Mouse (Mus musculus) NIH3T3 (cell line): ENCODE measurements at regions not wholly inside any gene's neighbourhood (a gene's known extent, or its start where the extent isn't known, plus 50 kb on each side); places are given as distances from the start of the nearest gene placed in this dataset.

Experiments
- DNase-seq: peaks from one replicate; pipeline ENCODE4 v3.0.0-alpha.2; 2012; ENCODE audit warnings: low read depth

DNA sequence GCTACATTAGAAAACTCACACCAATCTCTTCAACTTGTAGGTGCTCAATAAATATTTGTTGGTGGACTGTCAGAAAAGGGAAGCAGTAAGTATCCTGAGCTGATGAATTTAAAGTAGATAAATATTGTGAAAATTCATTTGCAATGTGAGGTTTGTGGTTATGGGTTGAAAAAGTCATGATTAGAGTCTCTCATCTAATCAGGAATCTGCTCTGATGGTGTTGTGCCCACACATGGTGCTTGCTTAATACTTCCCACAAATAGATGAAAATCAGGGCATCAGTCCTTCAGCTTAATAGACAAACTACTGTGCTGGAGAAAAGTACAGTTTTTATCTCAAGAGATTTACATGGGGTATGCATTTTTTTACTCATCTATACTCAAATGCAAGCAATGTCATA is 59.9 kb downstream of the S1pr1 start:
- DNase-seq: no peak

DNA sequence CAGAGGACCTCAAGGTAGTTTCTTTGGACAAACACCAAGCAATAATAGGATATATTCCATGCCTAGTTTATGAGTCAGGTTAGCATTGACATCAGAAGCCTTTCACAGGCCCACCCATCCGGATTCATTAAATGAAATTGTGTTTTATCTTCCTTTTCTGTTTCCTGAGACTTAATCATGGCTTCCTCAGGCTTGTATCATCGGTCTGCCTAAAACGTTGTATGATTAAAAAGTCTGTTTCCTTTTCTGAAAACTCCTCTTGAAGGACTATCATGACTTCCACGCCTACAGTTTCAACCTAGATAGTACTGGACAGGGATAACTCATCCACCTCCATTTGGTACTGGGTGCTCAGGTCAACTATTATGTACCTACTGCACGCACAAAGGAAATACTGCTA is 62.6 kb downstream of the S1pr1 start:
- DNase-seq: no peak

DNA sequence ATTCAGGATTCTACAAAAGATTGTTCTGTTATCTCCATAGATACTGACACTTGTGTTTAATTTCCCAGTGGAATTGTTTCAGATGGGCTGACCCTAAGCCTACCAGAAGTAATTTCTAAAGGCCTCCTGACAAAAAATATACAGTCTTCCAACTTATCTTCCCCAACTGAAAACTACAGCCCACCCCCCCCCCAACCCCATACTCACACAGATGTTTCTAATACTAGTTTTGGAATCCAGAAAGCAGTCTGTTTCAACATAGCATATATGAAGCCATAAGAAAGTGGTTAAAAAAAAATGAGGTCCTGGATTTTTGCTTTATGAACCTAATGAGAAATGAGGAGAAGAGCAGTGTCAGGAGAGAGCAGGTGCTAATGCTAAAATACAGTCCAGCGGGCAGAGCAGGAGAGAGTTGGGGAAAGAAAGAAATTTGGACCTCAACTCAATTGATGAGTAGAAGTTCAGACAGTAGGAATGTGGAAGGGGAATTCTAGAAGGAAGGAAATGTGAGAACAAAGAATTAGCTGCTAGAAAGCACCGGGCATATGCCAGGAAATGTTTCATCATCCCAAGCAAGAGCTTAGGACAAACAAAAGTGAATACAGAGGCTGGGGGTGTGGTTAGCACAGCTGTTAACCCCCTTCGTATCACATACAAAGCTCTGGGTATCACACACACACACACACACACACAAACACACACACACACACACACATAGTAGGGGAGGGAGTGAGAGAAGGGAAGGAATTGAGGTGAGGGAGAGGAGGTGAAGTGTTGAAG is 65.3 kb downstream of the S1pr1 start:
- peak; percentile 69 for DNase-seq

DNA sequence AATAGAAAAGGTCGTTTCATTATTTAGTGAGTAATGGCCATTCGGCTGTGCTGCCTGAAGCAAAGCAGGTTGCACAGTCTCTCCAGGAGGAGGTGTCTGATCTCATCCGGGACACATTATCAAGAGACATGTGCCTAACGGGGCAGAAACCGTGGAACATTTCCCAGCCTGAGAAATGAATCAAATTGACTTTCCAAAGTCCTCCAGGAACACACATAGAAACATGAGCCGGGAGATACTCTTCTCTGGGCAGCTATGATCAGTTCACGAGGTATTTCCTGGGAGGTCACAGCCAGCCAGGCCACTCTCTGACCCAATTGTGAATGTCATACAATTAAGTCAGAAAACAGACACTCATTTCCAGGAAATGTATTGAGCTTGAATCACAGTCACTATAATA is 67.9 kb downstream of the S1pr1 start:
- DNase-seq: peak; percentile 57

DNA sequence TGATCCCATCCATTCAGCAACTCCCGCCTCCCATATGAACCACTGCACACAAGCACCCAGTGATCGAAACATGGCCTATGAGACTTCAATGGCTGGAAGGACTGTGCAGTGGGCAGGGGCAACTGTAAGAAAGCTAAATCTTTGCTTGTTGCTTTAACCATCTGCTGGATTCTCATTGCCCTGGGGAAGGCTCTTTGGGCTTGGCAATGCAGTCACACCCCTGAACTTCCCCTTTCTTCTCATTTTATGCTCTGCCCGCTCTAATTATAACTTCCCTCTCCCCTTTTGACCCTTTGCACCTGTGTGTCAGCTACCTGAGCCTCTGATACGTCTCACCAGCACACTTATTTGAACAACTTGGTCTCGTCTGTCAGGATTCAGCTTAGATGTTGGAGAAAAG is 70.6 kb downstream of the S1pr1 start:
- no peak for DNase-seq

DNA sequence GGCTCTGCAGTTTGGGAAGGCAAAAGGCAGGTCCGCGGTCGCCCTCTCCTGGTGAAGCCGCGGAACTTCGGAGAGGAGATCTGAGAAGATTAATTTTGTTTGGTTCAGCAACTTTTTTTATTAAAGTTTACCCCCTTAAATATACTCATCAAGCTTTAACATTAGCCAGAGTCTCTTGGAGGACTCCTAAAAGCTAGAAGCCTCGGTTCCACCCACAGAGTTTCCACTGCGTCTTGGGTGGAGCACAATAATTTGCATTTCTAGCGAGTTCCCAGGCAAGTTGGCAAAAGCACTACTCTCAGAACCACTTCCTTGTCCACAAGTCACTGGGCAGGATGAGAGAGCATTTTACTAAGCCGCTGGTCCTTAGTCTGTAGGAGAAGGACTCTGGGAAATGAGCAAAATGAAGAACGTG is 72.0 kb downstream of the S1pr1 start:
- peak; percentile 90 for DNase-seq

DNA sequence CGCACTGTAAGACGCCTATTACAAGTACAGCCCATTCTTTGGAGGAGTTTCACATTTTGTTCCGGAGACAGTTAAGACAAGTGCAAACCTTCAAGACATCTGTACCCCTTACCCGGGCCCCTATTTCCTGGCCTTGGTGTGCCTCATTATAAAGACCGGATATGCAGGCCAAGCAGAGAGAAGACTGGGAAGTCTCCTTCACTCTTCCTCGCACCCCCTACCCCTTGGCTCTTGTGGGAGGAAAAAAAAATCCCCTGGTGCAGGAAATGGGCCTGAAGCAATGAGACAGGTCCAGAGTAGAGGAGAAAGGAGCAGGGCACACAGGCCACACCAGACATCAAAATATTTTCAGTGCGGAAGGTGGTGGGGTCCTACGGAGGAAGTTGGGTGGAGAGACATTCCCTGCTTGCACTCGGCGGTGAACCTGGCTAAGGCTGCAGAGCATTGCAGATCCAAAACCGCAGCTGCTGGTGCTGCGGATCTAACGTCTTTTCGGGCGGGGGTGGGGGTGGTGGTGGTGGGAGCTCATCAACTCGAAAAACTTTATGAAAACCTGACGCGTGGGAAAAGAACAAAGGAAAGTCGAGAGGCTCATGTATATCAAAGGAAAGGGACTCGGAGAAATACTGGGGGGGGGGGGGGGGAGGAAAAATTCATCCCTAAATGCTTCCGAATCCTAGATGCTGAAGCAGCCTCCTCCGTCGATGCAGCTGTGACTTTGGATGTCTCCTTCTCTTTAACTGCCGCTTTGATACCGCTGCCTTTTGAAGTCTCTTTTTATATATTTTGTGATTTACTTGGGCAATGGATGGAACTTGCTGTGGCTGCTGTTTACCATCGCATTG is 72.6 kb downstream of the S1pr1 start:
- peak; percentile 10 for DNase-seq

DNA sequence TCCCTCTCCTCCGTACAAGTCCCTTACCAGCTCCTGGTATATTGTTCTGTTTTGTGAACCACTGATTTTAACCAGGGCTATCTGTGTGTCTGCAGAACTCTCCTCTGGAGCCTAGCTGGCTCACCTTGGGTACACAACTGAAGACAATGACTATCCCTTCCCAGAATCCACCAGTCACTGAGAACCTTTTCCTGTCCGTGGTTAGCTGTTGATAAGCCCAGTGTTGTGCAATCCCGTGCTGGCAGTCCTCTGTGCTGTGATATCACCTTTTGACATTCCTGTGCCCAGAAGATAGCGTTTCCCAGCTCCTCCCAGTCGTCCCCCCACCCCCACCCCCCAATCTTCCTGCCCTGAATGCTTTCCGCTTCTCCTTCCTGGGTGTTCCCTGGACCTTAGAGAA is 73.5 kb downstream of the S1pr1 start:
- DNase-seq: no peak

DNA sequence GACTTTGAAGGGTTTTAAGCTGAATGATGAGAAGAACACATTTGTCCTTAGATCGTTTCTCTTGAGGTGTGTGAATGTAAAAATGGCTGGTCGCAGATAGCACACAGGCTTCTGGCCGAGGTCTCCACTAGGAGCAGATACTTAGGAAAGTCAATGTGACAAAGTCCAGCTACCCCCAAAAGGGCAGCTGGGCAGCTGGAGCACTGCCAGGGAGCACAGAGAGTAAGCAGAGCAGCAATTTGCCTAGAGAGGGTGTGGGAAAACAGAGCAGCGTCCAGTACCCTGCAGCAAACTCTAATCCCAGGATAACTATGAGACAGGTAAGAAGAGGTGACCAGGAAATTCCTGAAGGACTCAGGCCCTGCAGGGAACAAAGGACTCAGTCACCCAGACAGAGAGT is 79.4 kb downstream of the S1pr1 start:
- no peak for DNase-seq

DNA sequence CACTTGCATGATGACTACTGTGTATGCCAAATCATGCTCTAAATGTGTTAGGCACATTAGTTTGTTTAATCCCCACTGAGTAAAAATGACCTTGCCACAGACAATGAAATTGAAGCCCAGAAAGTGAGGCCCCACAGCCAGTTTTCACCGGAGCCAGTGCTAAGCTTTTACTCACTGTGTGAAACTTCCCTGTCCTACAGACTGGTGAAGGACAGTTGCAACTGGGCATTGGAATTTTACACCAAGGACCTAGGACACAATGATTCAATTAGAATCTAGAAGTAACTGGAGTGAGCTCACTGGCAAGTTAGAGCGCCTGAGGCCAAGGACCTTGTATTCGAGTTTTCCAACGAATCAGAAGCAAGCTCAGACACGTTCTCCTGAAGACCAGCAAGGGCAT is 79.8 kb downstream of the S1pr1 start:
- DNase-seq: no peak

DNA sequence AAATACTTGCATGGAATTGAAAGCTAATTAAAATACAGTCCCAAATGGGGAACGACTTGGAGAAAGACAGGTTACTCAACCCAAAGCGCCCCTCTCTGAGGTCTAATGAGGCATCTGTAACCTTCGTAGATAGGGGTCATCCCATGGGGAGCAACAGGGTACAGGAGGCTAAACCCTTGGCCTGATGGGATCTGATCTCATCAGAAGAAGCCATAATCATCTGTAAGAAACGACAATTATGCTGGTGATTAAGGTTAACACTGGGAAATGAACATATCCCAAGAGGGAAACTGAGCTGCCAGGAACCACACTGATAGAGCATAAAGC is 82.5 kb downstream of the S1pr1 start:
- DNase-seq: no peak

DNA sequence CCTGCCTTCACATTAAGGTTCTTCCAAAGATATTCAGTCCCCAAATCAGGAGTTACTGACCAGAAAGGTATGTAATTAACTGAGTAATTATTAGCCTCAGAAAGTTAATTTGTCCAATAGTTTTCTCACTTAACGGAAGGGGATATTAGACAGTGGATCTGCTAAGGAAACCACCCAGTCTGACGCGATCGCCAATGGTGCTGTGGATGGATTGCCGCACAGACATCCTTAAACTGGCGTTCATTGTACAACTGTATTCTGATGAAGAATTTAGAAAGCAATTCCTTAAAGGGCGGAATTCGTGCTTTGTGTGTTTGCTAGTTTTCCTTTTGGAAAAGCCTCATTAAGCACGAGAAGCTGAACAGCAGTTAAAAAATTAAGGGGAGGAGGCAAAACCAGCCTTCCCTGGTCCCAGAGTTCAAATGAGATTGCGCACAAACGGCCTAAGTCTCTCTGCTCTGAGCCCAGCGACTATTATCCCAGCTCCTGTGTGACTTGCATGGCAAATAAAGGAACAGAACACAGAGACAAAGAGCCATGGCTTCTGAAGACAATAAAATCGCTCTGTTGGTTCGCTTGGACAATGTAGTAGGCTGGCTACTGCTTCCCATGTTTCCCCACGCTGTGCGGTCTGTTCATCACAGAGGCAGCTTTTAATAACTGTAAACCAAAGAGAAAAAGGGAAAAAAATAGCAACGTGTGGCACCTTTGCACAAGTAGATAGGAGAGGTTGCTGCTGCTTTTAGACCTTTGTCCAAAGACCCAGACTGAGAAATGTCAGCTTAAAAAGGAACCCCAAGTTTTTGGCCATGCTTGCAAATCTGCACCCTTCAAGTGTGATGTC is 83.1 kb downstream of the S1pr1 start:
- no peak for DNase-seq

DNA sequence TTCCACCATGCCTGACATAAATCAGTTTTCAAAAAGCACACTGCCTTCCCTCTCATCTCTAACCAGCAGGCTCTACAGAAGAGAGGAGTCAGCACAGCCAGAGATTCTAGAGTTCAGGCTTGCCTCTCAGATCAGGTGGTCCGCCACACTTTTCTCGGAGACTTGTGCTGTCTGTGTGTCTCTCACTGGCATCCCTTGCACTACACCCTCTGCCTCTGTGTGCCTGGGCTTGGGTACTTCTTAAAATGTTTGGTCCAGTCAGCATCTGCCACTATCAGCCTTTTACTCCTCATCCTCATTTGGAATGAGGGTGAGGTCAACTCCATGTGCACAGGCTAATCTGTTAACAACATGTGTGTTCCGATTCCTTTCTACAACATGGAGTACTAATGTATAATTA is 92.0 kb downstream of the S1pr1 start:
- no peak for DNase-seq

DNA sequence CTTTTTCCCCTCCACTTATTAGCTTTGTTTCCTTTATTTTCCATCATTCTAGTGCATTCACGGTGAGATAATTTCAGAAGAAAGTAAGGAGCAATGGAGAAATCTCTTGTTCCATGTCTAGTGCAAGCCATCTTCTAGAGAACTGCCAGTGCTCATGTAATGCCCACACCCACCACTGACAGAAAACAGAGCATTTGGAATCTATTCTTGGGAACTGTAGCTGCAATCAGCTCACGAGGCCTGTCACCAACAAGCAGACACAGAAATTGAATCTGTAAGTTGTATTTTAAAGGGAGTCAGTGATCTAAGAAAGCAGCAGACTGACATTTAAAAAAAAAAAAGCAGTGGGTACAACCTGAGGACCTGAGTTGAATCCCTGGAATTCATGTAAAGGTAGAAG is 92.6 kb downstream of the S1pr1 start:
- no peak for DNase-seq

DNA sequence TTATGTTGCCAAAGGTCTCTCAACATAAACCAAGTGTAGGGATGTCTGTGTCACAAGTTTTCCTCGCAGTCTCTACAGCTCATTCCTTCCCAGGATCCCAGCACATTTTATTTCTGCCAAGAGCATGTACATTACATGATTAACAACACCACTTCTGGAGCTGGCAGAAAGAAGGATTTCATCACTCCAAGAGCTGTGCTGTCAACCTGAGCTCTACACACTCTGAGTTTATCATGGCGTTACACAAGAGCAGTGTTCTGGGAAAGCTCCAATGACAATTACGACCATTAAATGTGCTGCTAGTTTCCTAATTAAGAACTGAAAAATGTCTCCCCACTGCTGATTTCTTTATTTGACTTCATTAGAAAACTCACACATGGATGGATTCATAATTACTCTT is 94.9 kb downstream of the S1pr1 start:
- peak; percentile 43 for DNase-seq

DNA sequence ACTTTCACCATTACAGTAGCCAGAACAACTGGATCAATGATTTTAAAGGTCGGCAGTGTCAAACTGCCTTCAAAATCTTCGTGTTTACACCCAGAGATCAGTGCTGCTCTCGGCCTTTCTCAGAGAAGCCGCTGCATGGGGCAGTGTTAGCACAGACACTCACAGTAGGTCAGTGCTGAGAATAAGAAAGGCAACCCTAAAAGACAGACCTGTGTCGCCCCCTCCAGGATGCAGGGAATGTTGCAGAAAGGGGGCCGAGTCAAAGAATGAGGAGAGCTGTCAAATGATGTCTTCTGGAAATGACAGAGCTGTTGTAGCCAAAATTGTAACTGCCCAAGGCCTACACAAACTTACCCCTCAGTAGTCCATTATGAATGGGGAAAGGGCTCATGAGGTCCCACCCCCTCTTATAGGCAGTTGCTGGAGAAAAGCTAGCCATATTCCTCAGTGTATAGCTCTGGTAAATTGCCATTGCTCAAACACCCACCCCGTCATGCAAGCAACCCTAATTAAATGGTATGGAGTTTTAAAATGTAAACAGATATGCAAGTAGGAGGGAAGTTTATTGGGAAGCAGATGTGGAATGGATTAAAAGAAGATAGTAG is 98.8 kb downstream of the S1pr1 start:
- peak; percentile 24 for DNase-seq

DNA sequence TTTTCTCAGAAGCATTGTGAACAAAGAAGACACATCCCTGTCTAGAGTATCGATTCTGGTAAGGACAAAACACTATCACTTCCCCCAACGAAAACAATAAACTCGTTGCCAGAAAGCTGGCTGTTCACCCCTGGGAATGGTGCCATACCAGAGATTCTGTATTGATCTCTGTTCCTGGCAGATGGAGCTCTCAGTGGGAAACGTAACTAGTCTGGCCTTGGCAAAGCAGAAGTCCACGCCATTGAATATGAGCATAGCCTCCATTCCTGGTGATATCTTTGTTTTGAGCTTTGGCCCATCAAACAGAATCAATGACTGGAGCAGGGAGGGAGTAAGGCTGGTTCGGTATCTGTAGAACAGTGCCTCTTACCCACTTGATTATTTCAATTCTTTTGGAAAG is 102.0 kb downstream of the S1pr1 start:
- DNase-seq: no peak

DNA sequence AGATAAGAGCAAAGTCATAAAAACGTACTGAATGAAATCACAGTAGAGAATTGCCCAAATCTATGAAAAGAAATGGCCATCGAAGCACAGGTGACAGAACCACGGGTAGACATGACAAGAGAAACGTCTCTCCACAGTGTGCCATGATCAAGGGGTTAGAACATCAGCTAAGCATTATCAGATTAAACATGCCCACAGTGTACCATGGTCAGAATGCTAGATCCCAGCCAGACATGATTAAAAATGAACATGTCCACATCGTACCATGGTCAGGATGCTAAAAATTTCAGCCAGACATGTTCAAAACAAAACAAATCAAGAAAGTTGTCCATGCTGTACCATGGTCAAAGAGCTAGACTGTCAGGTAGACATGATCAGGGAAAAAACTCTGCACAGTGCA is 106.8 kb downstream of the S1pr1 start:
- DNase-seq: no peak

DNA sequence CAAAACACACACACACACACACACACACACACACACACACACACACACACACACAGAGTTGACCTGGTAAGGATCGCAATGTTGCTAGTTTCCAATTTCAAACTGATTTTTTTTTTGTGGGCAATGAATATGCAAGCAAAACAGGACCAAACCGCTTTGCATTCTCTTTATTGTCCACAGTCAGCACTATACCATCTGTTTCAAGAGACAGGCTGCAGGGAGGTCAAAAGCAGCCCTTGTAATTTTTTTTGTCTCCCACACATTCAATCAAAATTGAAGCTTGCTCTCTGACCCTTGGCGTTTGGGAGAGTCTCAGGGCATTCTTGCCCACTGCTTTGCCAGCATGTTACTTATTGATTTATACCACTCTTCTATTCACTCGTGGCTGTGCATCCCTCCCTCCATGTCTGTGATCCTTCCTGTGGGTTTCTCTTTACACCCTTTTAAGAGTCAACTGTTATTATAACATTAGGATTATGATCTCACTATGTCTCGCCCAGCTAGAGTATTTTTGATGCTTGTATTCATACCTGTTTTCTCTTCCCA is 110.1 kb downstream of the S1pr1 start:
- DNase-seq: no peak

DNA sequence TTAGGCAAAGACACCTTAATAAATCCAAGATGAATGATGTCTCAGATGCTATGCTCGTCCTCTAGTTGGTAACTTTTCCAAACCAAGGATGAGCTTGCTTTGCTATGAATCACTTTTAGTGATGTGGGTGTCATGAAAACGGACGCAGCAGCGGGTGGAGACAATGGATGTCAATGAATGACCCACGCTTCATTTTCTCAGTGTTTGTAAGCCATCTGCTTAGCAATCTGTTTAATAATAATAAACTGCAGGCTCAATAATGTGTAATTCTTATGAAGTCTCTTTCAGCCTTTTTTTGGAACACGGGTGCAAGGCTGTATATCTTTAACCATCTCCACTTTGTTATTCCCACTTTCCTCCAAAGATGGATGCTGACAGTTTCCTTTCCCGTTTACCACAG is 110.6 kb downstream of the S1pr1 start:
- DNase-seq: no peak

DNA sequence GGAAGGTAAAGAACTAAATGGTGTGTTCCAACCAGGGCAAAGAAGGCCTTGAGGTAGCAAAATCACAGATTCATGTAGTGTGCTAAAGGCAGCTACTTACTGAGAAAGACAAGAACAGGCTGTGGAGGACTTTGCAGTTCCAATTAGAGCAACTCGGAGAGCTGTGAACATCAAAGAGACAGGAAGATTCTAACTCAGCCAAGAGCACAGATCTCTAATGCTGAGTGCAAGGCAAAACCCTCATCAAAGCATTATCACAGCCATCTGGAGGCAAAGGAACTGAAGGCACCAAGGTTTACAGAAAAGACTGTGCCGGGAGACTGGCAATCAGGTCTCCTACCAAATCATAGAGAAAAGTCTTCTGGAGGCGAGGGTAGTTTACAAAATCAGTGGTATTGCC is 111.1 kb downstream of the S1pr1 start:
- DNase-seq: no peak

DNA sequence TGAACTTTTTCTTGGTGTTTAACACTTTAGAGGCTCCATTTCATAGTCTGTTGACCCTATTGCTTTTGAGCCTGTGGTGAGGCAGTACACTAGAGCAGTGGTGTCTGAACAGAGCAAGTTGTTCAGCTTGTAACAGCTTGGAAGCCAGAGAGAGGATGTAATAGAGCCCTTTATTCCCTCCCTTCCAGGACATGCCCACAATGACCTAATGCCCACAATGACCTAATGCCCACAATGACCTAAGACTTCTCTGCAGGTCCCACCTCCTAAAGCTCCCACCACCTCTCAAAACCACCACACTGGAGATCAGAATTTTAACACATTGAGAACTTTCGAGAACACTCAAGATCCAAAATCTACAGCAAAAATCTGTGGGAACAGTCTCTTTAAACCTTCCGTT is 115.6 kb downstream of the S1pr1 start:
- no peak for DNase-seq
